Mouse (Mus musculus) activated CD4-positive, CD25-positive, alpha-beta regulatory T cell, adult 4 months (primary cell): Measurements from ENCODE around the gene Atg4b. TPM values are rescaled to one million over a fixed set of nuclear protein-coding genes. Genes with fewer than 3 reads are reported as not detected.
"Not testable (repeated sequence)": the region's sequence is repeated elsewhere in the genome, so short reads cannot be mapped to it uniquely, and the experiment has no call there.

Experiments used
- ATAC-seq: one replicate; pipeline ENCODE4 v1.8.0; 2017
- polyA plus RNA-seq, 2 experiments: library from polyadenylated mRNA; unstranded; fragments of 100-300 nt; shearing (Covaris generic); gene quantifications; one replicate each; pipeline ENCODE4 v1.2.1; 2017

Gene Atg4b
- polyA plus RNA-seq, 2 experiments from 2014 or later: 54.1 to 77.9 TPM

GRCm38 (mm10) chr1:93760076-93760475 is 8.8 kb downstream of the Atg4b start:
- no peak for ATAC-seq

DNA sequence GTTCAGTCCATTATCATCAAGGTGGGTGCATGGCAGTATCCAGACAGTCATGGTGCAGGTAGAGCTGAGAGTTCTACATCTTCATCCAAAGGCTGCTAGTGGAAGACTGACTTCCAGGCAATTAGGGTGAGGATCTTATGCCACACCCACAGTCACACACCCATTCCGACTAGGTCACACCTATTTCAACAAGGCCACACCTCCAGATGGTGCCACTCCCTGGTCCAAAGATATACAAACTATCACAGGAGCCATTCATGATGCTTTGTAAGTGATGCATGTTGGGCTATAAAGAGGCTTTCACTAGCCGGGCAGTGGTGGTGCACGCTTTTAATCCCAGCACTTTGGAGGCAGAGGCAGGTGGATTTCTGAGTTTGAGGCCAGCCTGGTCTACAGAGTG is 12.2 kb downstream of the Atg4b start:
- ATAC-seq: not testable (repeated sequence)

- ATAC-seq: no peak
Measured at GRCm38 (mm10) chr1:93764871-93765591, 13.7 kb downstream of the Atg4b start.

- ATAC-seq: no peak
Measured at GRCm38 (mm10) chr1:93767600-93767999, 16.3 kb downstream of the Atg4b start.

DNA sequence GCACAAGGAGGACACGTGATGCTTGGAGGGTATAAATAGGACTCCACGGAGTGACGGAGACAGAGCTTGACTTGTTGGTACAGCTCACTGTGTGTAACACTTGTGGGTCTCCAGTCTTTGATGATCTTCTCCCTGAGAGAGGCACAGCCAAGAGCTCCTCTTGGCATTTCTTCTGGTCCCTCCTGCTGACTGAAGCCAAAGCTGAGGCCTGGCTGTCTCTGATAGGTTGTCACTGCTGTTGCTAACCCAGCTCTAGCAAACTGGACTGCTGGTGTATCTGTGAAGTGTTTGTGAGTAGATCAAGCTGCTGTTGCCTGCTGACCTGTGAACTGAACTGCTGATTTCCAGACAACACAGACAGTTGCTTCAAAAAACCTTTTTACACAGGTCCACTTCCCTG is 18.6 kb downstream of the Atg4b start:
- no peak for ATAC-seq

- no peak for ATAC-seq
Measured at GRCm38 (mm10) chr1:93776686-93777085, 25.4 kb downstream of the Atg4b start.

DNA sequence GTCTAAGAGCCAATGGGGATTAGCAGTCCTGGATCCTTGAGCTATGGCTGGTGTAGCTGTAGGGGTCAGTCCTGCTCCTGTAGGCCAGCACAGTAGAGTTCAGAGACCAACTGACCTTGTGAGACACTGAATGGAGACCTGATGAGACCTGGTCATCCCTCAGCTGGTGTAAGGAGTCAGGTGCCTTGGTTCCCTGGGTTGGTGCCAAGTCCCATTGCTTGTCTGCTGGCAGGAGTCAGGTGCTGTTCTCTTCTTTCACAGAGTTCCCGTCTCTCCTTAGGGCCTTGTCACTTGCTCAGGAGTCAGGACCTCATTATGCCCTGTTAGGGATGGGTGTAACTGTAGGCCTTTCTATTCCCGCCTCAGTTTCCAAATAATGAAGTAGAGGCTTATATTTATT is 35.6 kb downstream of the Atg4b start:
- ATAC-seq: no peak

DNA sequence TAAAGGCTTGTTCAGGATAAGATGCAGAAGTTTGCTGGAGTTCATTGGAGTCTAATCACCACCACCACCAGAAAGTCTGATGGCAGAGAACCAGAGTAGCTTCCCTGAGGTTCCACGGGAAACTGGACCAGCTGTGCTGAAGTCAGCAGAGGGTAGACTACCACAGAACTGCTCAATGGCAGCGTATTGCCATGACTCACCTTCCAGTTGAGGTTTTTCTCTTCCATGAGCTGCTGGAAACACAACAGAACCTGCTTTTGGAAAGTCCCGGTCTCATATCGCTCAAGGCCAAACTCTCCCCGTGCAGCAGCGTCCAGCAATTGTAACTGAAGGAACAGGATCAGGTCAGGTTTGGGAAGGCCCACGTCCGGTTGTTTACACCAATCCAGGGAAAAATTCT is 43.2 kb downstream of the Atg4b start:
- no peak for ATAC-seq

GRCm38 (mm10) chr1:93795886-93796285 is 44.6 kb downstream of the Atg4b start:
- no peak for ATAC-seq

DNA sequence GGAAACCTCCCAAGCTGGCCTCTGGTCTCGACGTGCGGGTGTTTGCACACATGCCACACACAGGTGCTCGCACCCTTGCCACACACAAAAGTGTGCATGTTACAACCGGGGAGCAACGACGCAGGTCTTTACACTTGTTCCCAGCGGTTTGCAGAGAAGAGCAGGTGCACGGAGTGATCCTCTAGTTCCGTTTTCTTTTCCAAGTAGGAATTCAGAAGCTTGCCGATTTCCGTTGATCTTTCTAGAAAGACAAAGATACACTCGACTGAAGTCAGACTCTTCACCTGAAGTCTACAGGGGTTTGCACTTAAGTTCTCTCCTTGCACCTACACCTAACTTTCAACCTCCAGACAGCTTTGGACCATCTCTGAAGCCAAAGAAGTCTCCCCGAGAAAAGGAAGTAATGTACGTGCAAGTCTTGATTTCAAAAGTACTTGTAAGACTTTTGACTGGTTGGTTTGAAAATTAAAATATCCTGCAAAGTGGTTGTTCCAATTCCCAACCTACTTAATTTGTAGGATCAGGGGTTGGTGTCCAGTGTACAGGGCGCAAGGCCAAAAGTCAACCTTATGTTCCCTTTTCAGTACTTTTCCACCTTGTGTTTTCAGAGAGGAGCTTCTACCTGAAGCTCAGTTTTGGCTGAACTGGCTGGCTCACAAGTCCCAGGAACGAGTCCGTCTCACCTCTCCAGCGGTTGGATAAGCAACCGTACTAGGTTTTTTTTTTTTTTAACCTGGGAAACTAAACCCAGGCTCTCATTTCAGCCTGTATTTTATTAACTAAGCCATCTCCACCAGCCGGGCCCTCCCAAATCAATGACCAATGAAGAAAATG is 49.6 kb downstream of the Atg4b start:
- ATAC-seq: no peak

DNA sequence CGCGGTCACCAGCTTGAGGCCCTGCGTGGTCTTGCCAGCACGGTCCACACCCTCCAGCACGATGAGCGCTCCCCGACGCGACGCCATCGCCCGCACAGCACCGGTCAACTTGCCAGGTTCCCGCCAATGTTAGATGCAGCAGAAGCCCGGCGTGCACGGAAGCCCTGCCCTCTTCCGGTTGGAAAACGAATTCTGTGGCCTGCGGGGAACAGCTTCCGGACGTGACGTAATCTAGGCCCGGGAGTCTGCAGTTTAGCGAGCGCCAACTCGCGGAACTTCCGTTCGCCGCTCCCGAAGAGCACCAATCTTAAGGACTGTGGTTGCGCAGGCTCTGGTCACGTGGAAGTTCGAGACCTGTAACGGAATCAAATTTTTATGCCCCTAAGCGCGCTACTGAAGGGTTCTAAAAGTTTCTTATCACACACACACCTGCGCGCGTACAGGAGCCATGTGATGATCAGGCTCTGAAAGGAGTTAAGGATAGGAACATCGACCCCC is 50.5 kb downstream of the Atg4b start, which contains the start of gene Dtymk:
Gene Dtymk, minus strand, starts transcription at position 194 of the 498 bp plus-strand sequence.
- ATAC-seq: peak; percentile 72

DNA sequence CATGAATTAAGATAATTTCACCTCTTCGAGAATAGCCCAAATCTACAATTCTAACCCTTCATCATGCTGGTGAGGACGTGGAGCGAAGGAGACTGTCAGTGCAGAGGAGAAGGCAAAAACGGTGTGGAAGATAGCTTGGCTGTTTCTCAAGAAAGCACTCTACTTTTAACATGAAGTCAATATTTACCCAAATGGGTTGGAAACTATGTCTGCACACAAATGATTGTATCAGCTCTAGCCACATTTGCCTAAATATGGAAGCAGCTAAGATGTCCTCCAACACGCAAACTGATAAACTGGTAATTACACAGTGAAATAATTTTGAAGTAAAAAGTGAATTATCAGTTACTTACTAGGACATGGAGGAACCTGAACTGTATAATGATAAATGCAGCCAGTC is 51.5 kb downstream of the Atg4b start:
- no peak for ATAC-seq

DNA sequence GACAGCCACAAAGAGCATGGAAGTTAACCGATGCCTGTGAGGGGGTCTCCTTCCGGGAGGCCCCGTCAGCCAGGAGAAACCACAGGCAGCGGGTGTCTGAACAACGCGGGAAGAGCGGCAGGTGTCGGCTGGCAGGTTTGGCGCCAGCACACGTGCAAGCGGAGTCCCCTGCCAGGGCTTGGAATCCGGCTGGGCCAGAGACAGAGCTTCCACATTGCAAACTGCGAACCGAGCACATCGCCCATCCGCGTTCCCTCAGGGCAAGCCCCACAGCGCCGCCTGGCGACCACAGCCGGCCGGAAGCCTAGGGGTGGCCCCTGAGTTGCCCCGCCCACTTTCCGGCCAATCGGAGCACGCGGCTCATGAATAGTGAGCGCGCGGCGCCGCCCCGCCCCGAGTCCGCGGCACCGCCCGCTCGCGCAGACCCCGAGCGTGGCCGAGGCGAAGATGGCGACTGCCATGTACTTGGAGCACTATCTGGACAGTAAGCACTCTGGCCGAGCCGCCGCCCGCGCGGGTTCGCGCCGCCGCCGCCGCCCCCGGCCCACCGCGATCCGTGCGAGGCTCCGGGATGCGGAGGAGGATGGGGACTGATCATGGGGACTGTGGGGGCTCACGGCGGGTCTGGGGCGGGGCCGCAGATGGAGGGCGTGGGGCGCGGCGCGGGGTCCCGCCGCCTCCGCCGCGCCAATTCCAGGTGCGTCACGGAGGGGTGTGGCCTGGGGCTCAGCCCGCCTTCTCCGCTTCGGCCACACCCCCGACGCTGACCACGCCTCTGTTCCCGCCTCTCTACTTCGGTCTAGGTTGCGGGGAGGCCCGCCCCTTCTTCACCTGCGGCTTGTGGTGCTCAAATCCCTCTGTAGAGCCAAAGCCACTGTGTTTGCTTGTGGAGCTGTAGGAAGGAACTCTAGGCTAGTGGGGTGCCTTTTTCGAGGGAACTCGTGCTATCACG is 52.5 kb downstream of the Atg4b start, which contains the start of gene Ing5:
Gene Ing5, plus strand, starts transcription at position 410 of the 952 bp plus-strand sequence.
- peak; percentile 67 for ATAC-seq

DNA sequence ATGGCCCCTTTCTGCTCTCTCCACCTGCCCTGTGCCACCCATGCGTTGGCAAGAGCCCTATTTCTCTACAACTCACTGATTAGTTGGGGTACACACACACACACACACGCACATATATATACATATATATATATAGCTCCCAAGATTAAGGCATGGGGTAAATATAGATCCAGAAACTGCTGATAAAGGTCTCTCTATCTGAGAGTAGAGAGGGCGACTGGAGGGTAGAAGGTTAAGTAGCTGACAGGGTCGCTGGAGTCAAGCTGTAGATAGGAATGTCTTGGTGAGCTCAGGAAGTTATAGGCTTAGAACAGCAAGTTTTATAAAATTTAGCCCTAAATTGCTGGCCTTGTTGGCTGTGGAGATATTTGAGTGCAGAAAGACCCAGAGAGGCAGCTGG is 53.5 kb downstream of the Atg4b start:
- ATAC-seq: no peak

DNA sequence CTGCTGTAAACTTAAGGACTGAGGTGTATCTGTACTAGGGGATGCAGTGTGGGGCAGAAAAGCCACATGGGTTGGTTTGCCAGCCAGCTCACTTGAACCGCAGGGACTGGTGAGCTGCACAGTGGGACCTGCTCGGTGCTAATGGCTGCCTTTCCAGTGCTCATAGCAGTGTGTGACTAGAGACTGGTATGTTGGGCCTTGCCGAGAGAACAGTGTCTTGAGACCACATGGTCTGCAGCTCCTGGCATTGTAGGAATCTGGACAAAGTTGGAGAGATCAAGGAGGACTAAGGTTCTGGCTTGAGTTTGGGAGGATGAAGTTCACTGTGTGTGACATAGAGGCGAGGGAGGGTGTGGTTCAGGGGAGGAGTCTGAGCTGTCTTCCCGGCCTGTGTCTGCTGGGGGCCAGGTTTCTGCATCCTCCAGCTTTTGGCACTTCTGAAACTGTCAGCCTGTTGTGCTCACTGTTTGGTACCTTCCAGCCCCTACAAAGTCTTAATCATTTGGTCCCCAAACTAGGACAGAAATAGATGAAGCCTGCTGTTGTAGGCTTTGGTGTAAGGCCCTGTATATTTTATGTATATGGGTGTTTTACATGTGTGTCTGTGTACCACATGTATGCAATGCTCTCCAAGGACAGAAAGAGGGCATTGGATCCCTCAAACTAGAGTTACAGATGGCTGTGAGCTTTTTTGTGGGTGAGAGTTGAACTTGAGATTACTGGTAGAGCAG is 54.1 kb downstream of the Atg4b start:
- ATAC-seq: no peak

DNA sequence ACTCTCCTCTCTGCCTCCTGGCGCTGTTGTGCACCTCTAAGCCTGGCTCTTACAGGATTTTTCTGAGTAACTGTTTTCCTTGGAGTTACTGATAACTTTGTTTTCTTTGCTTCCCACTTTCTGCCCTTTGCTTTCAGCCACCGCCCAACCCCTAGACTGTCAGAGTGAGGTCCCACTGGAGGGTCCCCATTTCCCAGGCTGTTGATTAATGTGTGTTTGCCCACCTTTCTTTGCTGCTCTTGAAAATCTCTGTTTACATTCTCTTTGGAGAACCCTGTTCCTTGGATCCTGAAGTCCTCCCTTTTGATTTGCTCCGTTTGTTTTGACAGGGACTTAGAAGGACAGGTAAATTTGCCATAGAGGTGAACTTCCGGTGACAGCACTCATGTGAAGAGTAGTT is 57.6 kb downstream of the Atg4b start:
- no peak for ATAC-seq

DNA sequence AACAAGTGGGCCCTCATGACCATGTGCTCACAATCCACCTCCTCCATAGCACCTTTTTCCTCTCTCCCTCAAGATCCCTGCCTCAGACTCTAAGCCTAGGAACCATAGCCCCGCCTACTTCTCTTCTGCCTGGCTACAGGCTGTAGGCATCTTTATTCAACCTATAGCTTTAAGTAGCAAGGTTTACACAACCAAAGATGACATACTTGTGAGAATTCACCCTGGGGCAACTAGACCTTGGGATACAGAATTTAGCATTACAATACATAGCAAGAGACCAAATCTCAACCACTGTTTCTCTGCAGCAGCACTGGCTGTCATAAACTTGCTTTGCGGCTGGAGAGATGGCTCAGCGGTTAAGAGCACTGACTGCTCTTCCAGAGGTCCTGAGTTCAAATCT is 58.7 kb downstream of the Atg4b start:
- no peak for ATAC-seq

GRCm38 (mm10) chr1:93811495-93812039 is 60.3 kb downstream of the Atg4b start:
- ATAC-seq: no peak

- ATAC-seq: no peak
Measured at GRCm38 (mm10) chr1:93817823-93818532, 66.7 kb downstream of the Atg4b start.

DNA sequence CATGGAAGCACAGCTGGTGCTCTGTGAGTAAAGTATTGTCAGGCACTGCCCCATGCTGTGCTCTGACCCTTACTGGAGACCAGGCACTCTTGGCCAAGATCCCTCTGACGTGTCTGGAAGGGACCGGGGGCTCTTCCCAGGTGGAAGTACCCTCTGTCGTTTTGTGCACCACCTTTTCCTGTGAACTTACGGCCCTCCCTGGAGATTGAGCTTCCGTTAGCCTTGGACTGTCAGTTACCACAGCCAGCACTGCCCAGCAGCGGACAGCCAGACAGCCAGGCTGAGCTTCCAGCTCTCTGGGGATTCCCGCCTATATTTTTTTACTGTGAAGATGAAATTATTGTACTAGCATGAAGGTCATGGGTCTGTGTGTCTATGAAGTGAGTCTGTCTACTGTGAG is 67.4 kb downstream of the Atg4b start:
- no peak for ATAC-seq
